Mouse (Mus musculus): ENCODE measurements around the gene Hes7. TPM values are rescaled to one million over a fixed set of nuclear protein-coding genes. Genes with fewer than 3 reads are reported as not detected.
"Not testable (repeated sequence)": the region's sequence is repeated elsewhere in the genome, so short reads cannot be mapped to it uniquely, and the experiment has no call there.

Hes7 gene
- polyA plus RNA-seq, 1 experiment, result 0.44 TPM

- H3K4me3 ChIP-seq (ENCODE audit: extremely low read depth, insufficient read depth, insufficient read length), result no peak overlapping the region
- peaks cover 8% of the 10 kb centered on the region for H3K36me3 ChIP-seq (ENCODE audit: control insufficient read depth, insufficient read depth, low read length)
- H3K27ac ChIP-seq (ENCODE audit: insufficient read depth, low read length), result no peak overlapping the region
- DNase-seq (ENCODE audit: low read depth in 1 of 2, low spot score in 2 of 2), result no peak
- WGBS, result 76% methylated on average over 7 of the region's 7 CpGs
- no peak for TF ChIP-seq POLR2A (IDR thresholded peaks at IDR 0.05; ENCODE audit: low read depth, low read length)
- H3K4me1 ChIP-seq (ENCODE audit: control insufficient read depth, insufficient read depth, insufficient read length), result peaks cover 13% of the 10 kb centered on the region; the same call in 1 of the 2 replicates
- H3K27me3 ChIP-seq (ENCODE audit: control insufficient read depth, insufficient read depth, low read length), result no peaks in the 10 kb centered on the region
Measured at GRCm38 (mm10) chr11:69091566-69092385, 28.4 kb upstream of the Hes7 start.

- no peak overlapping the region for H3K4me3 ChIP-seq (ENCODE audit: extremely low read depth, insufficient read depth, insufficient read length)
- peak overlapping the region; percentile 3; the same call in 1 of the 2 replicates for H3K27ac ChIP-seq (ENCODE audit: insufficient read depth, low read length)
- TF ChIP-seq CTCF (IDR thresholded peaks at IDR 0.05; ENCODE audit: extremely low read depth, insufficient read depth, insufficient read length, insufficient replicate concordance) (peak; percentile 76; the same call in 1 of the 2 replicates), POLR2A (IDR thresholded peaks at IDR 0.05; ENCODE audit: low read depth, low read length) (no peak)
- no peaks in the 10 kb centered on the region for H3K27me3 ChIP-seq (ENCODE audit: control insufficient read depth, insufficient read depth, low read length)
- peaks cover 8% of the 10 kb centered on the region for H3K36me3 ChIP-seq (ENCODE audit: control insufficient read depth, insufficient read depth, low read length)
- H3K4me1 ChIP-seq (ENCODE audit: control insufficient read depth, insufficient read depth, insufficient read length), result peaks cover 19% of the 10 kb centered on the region
- peak; percentile 67 to 91 for DNase-seq (ENCODE audit: low read depth in 1 of 2, low spot score in 2 of 2)
- 6% methylated on average over 3 of the region's 3 CpGs for WGBS
Measured at GRCm38 (mm10) chr11:69092386-69092751, 27.8 kb upstream of the Hes7 start.

GRCm38 (mm10) chr11:69092871-69093270, 27.3 kb upstream of the Hes7 start:
- Histone ChIP-seq H3K27me3 (ENCODE audit: control insufficient read depth, insufficient read depth, low read length) (no peaks in the 10 kb centered on the region), H3K4me3 (ENCODE audit: extremely low read depth, insufficient read depth, insufficient read length) (no peak overlapping the region), H3K27ac (ENCODE audit: insufficient read depth, low read length) (peak overlapping the region; percentile 3; the same call in 1 of the 2 replicates), H3K4me1 (ENCODE audit: control insufficient read depth, insufficient read depth, insufficient read length) (peaks cover 24% of the 10 kb centered on the region), H3K36me3 (ENCODE audit: control insufficient read depth, insufficient read depth, low read length) (peaks cover 8% of the 10 kb centered on the region)
- WGBS, result 82% methylated on average over 4 of the region's 4 CpGs
- TF ChIP-seq POLR2A (IDR thresholded peaks at IDR 0.05; ENCODE audit: low read depth, low read length) (no peak), CTCF (IDR thresholded peaks at IDR 0.05; ENCODE audit: extremely low read depth, insufficient read depth, insufficient read length, insufficient replicate concordance) (no peak)
- DNase-seq (ENCODE audit: low read depth in 1 of 2, low spot score in 2 of 2), result no peak

GRCm38 (mm10) chr11:69093856-69094255, 26.3 kb upstream of the Hes7 start:
- not testable (repeated sequence) for H3K4me3 ChIP-seq (ENCODE audit: extremely low read depth, insufficient read depth, insufficient read length); H3K36me3 ChIP-seq (ENCODE audit: control insufficient read depth, insufficient read depth, low read length); DNase-seq (ENCODE audit: low read depth in 1 of 2, low spot score in 2 of 2); H3K27ac ChIP-seq (ENCODE audit: insufficient read depth, low read length); H3K27me3 ChIP-seq (ENCODE audit: control insufficient read depth, insufficient read depth, low read length)
- H3K4me1 ChIP-seq (ENCODE audit: control insufficient read depth, insufficient read depth, insufficient read length), result peaks cover 30% of the 10 kb centered on the region
- WGBS, result 90% methylated on average over 7 of the region's 7 CpGs

GRCm38 (mm10) chr11:69094697-69095429, 25.3 kb upstream of the Hes7 start, which contains the start of gene Per1:
Gene Per1, plus strand, starts transcription at chr11:69095217.
- H3K4me3 ChIP-seq (ENCODE audit: extremely low read depth, insufficient read depth, insufficient read length), result peak within 1 kb of the TSS; percentile 70
- H3K4me1 ChIP-seq (ENCODE audit: control insufficient read depth, insufficient read depth, insufficient read length), result peaks cover 22% of the 10 kb centered on the region
- peaks cover 6% of the 10 kb centered on the region for H3K36me3 ChIP-seq (ENCODE audit: control insufficient read depth, insufficient read depth, low read length)
- TF ChIP-seq CTCF (IDR thresholded peaks at IDR 0.05; ENCODE audit: extremely low read depth, insufficient read depth, insufficient read length, insufficient replicate concordance) (no peak), POLR2A (IDR thresholded peaks at IDR 0.05; ENCODE audit: low read depth, low read length) (peak; percentile 66)
- DNase-seq (ENCODE audit: low read depth in 1 of 2, low spot score in 2 of 2), result peak; percentile 99 to 100
- WGBS, result under 1% methylated on average over 37 of the region's 37 CpGs
- H3K27me3 ChIP-seq (ENCODE audit: control insufficient read depth, insufficient read depth, low read length), result no peaks in the 10 kb centered on the region
- H3K27ac ChIP-seq (ENCODE audit: insufficient read depth, low read length), result peak within 1 kb of the TSS; percentile 92

- DNase-seq (ENCODE audit: low read depth in 1 of 2, low spot score in 2 of 2), result no peak
- TF ChIP-seq CTCF (IDR thresholded peaks at IDR 0.05; ENCODE audit: extremely low read depth, insufficient read depth, insufficient read length, insufficient replicate concordance) (no peak), POLR2A (IDR thresholded peaks at IDR 0.05; ENCODE audit: low read depth, low read length) (no peak)
- Histone ChIP-seq H3K4me3 (ENCODE audit: extremely low read depth, insufficient read depth, insufficient read length) (peak overlapping the region; percentile 70), H3K27me3 (ENCODE audit: control insufficient read depth, insufficient read depth, low read length) (no peaks in the 10 kb centered on the region), H3K27ac (ENCODE audit: insufficient read depth, low read length) (peak overlapping the region; percentile 92), H3K4me1 (ENCODE audit: control insufficient read depth, insufficient read depth, insufficient read length) (peaks cover 22% of the 10 kb centered on the region), H3K36me3 (ENCODE audit: control insufficient read depth, insufficient read depth, low read length) (peaks cover under 1% of the 10 kb centered on the region; the same call in 1 of the 2 replicates)
- WGBS, result 2% methylated on average over 27 of the region's 27 CpGs
Measured at GRCm38 (mm10) chr11:69095511-69096231, 24.5 kb upstream of the Hes7 start.
